Mouse (Mus musculus) limb, embryonic 14.5 days (tissue): ENCODE data around the gene Vipr1. TPM values are rescaled to one million over a fixed set of nuclear protein-coding genes. Genes with fewer than 3 reads are reported as not detected.

Source experiments
- ATAC-seq: fragments of 200-750 bp; cut with Nextera tagmentation; 2 replicates; pipeline ENCODE4 v1.8.0; 2017; ENCODE audit warnings: low read depth, moderate number of reproducible peaks, moderate TSS enrichment; ENCODE audit not compliant: low FRiP score
- DNase-seq: peaks from one replicate; pipeline ENCODE4 v3.0.0-alpha.2; 2015; ENCODE audit warnings: low spot score
- H3K27ac ChIP-seq: fragments of 300-500 bp; sonication (generic); replicated peaks from 2 replicates; pipeline ENCODE4 v1.5.1; 2014; ENCODE audit warnings: low read depth, mild to moderate bottlenecking, low read length, moderate library complexity, mixed read lengths
- H3K27me3 ChIP-seq: fragments of 300-500 bp; sonication (generic); 2 replicates; pipeline ENCODE4 v1.6.1; 2014; ENCODE audit warnings: low read length, mixed read lengths; ENCODE audit not compliant: control insufficient read depth, insufficient read depth
- H3K36me3 ChIP-seq: fragments of 300-500 bp; sonication (generic); 2 replicates; pipeline ENCODE4 v1.6.1; 2014; ENCODE audit warnings: mild to moderate bottlenecking, low read length, moderate library complexity, mixed read lengths; ENCODE audit not compliant: control insufficient read depth, insufficient read depth
- H3K4me1 ChIP-seq: fragments of 300-500 bp; sonication (generic); 2 replicates; pipeline ENCODE4 v1.6.1; 2014; ENCODE audit warnings: antibody characterized with exemption, low read length, mixed read lengths; ENCODE audit not compliant: control insufficient read depth, insufficient read depth
- H3K4me2 ChIP-seq: fragments of 300-500 bp; sonication (generic); replicated peaks from 2 replicates; pipeline ENCODE4 v1.6.1; 2014; ENCODE audit warnings: low read depth, mild to moderate bottlenecking, low read length, moderate library complexity; ENCODE audit not compliant: severe bottlenecking
- H3K4me3 ChIP-seq: fragments of 300-500 bp; sonication (generic); replicated peaks from 2 replicates; pipeline ENCODE4 v1.5.1; 2014; ENCODE audit warnings: low read length
- H3K9ac ChIP-seq: fragments of 300-500 bp; sonication (generic); 2 replicates; pipeline ENCODE4 v1.6.1; 2014; ENCODE audit warnings: mild to moderate bottlenecking, low read depth, low read length, moderate library complexity; ENCODE audit not compliant: severe bottlenecking
- H3K9me3 ChIP-seq: fragments of 300-500 bp; sonication (generic); 2 replicates; pipeline ENCODE4 v1.6.1; 2016; ENCODE audit warnings: low read length; ENCODE audit not compliant: control insufficient read depth
- POLR2A ChIP-seq: fragments of 200-500 bp; IDR thresholded peaks from 2 replicates; pipeline ENCODE4 v1.8.0; 2012; ENCODE audit warnings: inconsistent platforms, mild to moderate bottlenecking, moderate library complexity, borderline replicate concordance; ENCODE audit not compliant: insufficient read depth, insufficient read length; ENCODE audit errors: extremely low read depth
- WGBS: fragments of 180-500 bp; shearing (Covaris S2); extraction: QIAGEN DNeasy Blood & Tissue Kit; methylation state at CpG from one replicate; pipeline ENCODE4 v1.1.7; 2014; 5-methylcytosine and 5-hydroxymethylcytosine counted together
- polyA plus RNA-seq, 2 experiments: library from polyadenylated mRNA; depleted of rRNA in 1 of 2; stranded (reverse) in 1 of 2; unstranded in 1 of 2; fragments of >200 nt; fragmentation: Nextera tagmentation in 1 of 2; extraction: Ambion mirVana in 1 of 2; gene quantifications; 2 replicates each; pipeline versions ENCODE4 v1.2.1 to v1.2.3; 2012 to 2014

Gene Vipr1
- polyA plus RNA-seq, 2 experiments: 0.45 to 0.47 TPM

- peak within 1 kb of the TSS; percentile 75 for H3K4me2 ChIP-seq
- peak within 1 kb of the TSS; percentile 92 for H3K4me3 ChIP-seq
- no peaks in the 10 kb centered on the region for H3K27me3 ChIP-seq
- no peaks in the 10 kb centered on the region for H3K36me3 ChIP-seq
- 0 out of 2 replicates have a peak, but pooled peaks cover 5% of the 10 kb centered on the region for H3K4me1 ChIP-seq
- ATAC-seq (peak; percentile 99), DNase-seq (peak; percentile 98)
- peak; percentile 55; the same call in 1 of the 2 replicates for TF ChIP-seq POLR2A
- no peaks in the 10 kb centered on the region for H3K9me3 ChIP-seq
- peak within 1 kb of the TSS; percentile 98 for H3K9ac ChIP-seq
- H3K27ac ChIP-seq: peak within 1 kb of the TSS; percentile 95
- 0% methylated on average over 49 of the region's 61 CpGs for WGBS
Observed at GRCm38 (mm10) chr9:121718792-121719318, 76.3 kb downstream of the Vipr1 start, which contains the start of gene Nktr. TSS of gene Nktr (plus strand) at chr9:121719169.

GRCm38 (mm10) chr9:121719347-121720331 is 77.1 kb downstream of the Vipr1 start:
- 3% methylated on average over 39 of the region's 87 CpGs for WGBS

More at GRCm38 (mm10) chr9:121719347-121720331, 77.1 kb downstream of the Vipr1 start:
- H3K4me3 ChIP-seq: peak overlapping the region; percentile 92
- peak; percentile 66 for ATAC-seq
- peak overlapping the region; percentile 98 for H3K9ac ChIP-seq
- peak overlapping the region; percentile 75 for H3K4me2 ChIP-seq
- no peaks in the 10 kb centered on the region for H3K27me3 ChIP-seq
- H3K36me3 ChIP-seq: no peaks in the 10 kb centered on the region
- 0 out of 2 replicates have a peak, but pooled peaks cover 5% of the 10 kb centered on the region for H3K4me1 ChIP-seq
- peak; percentile 52 for DNase-seq
- peak overlapping the region; percentile 95 for H3K27ac ChIP-seq
- TF ChIP-seq POLR2A: no peak
- no peaks in the 10 kb centered on the region for H3K9me3 ChIP-seq

Other genes starting within 250 kb of the Vipr1 start
- 8.9 and 9.9 TPM in 2 replicates for gene Cck, start 147.0 kb upstream of the Vipr1 start, polyA plus RNA-seq (2012; rRNA removed)
- gene Cck, start 147.0 kb upstream of the Vipr1 start, polyA plus RNA-seq (2014; fragmentation: Nextera tagmentation; extraction: Ambion mirVana): 2.6 and 5.2 TPM in 2 replicates
- gene Lyzl4, start 620 bp upstream of the Vipr1 start, polyA plus RNA-seq (2012; rRNA removed): 0.17 and 0.21 TPM in 2 replicates
- 0.33 TPM in 1 of 2 replicates, not detected in the other for gene Lyzl4, start 620 bp upstream of the Vipr1 start, polyA plus RNA-seq (2014; fragmentation: Nextera tagmentation; extraction: Ambion mirVana)
- gene Sec22c, start 62.8 kb downstream of the Vipr1 start, polyA plus RNA-seq (2012; rRNA removed): 10.8 and 13.2 TPM in 2 replicates
- gene Sec22c, start 62.8 kb downstream of the Vipr1 start, polyA plus RNA-seq (2014; fragmentation: Nextera tagmentation; extraction: Ambion mirVana): 11.4 and 12.6 TPM in 2 replicates
- gene Ss18l2, start 67.6 kb downstream of the Vipr1 start, polyA plus RNA-seq (2012; rRNA removed): 50.6 and 73.7 TPM in 2 replicates
- 128 and 143 TPM in 2 replicates for gene Ss18l2, start 67.6 kb downstream of the Vipr1 start, polyA plus RNA-seq (2014; fragmentation: Nextera tagmentation; extraction: Ambion mirVana)
- 188 and 216 TPM in 2 replicates for gene Nktr, start 76.5 kb downstream of the Vipr1 start, polyA plus RNA-seq (2012; rRNA removed)
- gene Nktr, start 76.5 kb downstream of the Vipr1 start, polyA plus RNA-seq (2014; fragmentation: Nextera tagmentation; extraction: Ambion mirVana): 73.5 and 81.4 TPM in 2 replicates
- 64.0 and 71.0 TPM in 2 replicates for gene Zfp651, start 116.6 kb downstream of the Vipr1 start, polyA plus RNA-seq (2012; rRNA removed)
- gene Zfp651, start 116.6 kb downstream of the Vipr1 start, polyA plus RNA-seq (2014; fragmentation: Nextera tagmentation; extraction: Ambion mirVana): 20.0 and 30.3 TPM in 2 replicates
- 12.4 and 14.1 TPM in 2 replicates for gene Klhl40, start 134.9 kb downstream of the Vipr1 start, polyA plus RNA-seq (2012; rRNA removed)
- 16.0 and 20.8 TPM in 2 replicates for gene Klhl40, start 134.9 kb downstream of the Vipr1 start, polyA plus RNA-seq (2014; fragmentation: Nextera tagmentation; extraction: Ambion mirVana)
- gene Hhatl, start 149.8 kb downstream of the Vipr1 start, polyA plus RNA-seq (2012; rRNA removed): 1.9 and 2.0 TPM in 2 replicates
- 1.1 and 1.7 TPM in 2 replicates for gene Hhatl, start 149.8 kb downstream of the Vipr1 start, polyA plus RNA-seq (2014; fragmentation: Nextera tagmentation; extraction: Ambion mirVana)
- gene Ccdc13, start 196.7 kb downstream of the Vipr1 start, polyA plus RNA-seq (2012; rRNA removed): 0.58 and 0.79 TPM in 2 replicates
- gene Ccdc13, start 196.7 kb downstream of the Vipr1 start, polyA plus RNA-seq (2014; fragmentation: Nextera tagmentation; extraction: Ambion mirVana): 0.47 and 0.59 TPM in 2 replicates
- gene Higd1a, start 215.6 kb downstream of the Vipr1 start, polyA plus RNA-seq (2012; rRNA removed): 50.6 and 71.0 TPM in 2 replicates
- 213 and 235 TPM in 2 replicates for gene Higd1a, start 215.6 kb downstream of the Vipr1 start, polyA plus RNA-seq (2014; fragmentation: Nextera tagmentation; extraction: Ambion mirVana)